Mouse (Mus musculus): ENCODE data around the gene Ptgfrn.

DNA sequence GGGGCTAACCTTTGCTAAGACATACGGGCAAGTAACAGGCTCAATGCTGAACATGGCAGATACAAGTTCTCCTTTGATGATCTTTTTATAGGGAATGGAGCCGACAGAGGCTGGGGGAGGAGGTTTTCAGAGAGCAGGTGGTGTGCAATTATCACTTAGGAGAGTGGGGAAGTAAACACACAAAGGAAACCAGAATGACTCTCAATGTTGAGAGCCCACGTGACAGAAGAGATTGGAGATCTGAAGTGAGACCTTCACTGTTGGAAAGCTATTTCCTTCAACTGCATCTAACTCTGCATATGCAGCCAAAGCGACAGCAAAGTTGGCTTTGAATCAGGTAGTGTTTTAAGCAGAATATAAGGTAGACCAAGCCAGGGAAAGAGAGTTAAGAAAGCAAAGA, 50.9 kb downstream of the Ptgfrn start:
- TF ChIP-seq CTCF (conservative IDR thresholded peaks at IDR 0.05; ENCODE audit: low read length) (no peak), POU5F1 (IDR thresholded peaks at IDR 0.05; ENCODE audit: borderline replicate concordance, low read length) (no peak), NANOG (IDR thresholded peaks at IDR 0.05; ENCODE audit: borderline replicate concordance, low read length) (no peak)

Data from E14TG2a.4 (cell line).